Mouse (Mus musculus) intestine, postnatal 0 days (tissue): Measurements from ENCODE around the gene Drd3. TPM values are rescaled to one million over a fixed set of nuclear protein-coding genes. Genes with fewer than 3 reads are reported as not detected.

Source experiments
- ATAC-seq: fragments of 200-750 bp; cut with Nextera tagmentation; 2 replicates; pipeline ENCODE4 v1.8.0; 2017; ENCODE audit warnings: mild to moderate bottlenecking, moderate TSS enrichment, moderate library complexity
- H3K27ac ChIP-seq: fragments of 300-500 bp; sonication (generic); 2 replicates; pipeline ENCODE4 v1.5.1; 2014; ENCODE audit warnings: mild to moderate bottlenecking, low read depth, low read length, moderate library complexity
- H3K27me3 ChIP-seq: fragments of 300-500 bp; sonication (generic); replicated peaks from 2 replicates; pipeline ENCODE4 v1.6.1; 2014; ENCODE audit warnings: low read length, mixed read lengths; ENCODE audit not compliant: control insufficient read depth, insufficient read depth
- H3K36me3 ChIP-seq: fragments of 300-500 bp; sonication (generic); 2 replicates; pipeline ENCODE4 v1.6.1; 2014; ENCODE audit warnings: mild to moderate bottlenecking, moderate library complexity; ENCODE audit not compliant: control insufficient read depth, insufficient read depth
- H3K4me1 ChIP-seq: fragments of 300-500 bp; sonication (generic); replicated peaks from 2 replicates; pipeline ENCODE4 v1.6.1; 2014; ENCODE audit warnings: antibody characterized with exemption, low read length, mixed read lengths; ENCODE audit not compliant: control insufficient read depth, insufficient read depth
- H3K4me2 ChIP-seq: fragments of 300-500 bp; sonication (generic); replicated peaks from 2 replicates; pipeline ENCODE4 v1.6.1; 2014; ENCODE audit warnings: low read depth, mild to moderate bottlenecking, moderate library complexity
- H3K4me3 ChIP-seq: fragments of 300-500 bp; sonication (generic); 2 replicates; pipeline ENCODE4 v1.5.1; 2014; ENCODE audit warnings: low read depth, low read length
- H3K9ac ChIP-seq: fragments of 300-500 bp; sonication (generic); 2 replicates; pipeline ENCODE4 v1.6.1; 2014; ENCODE audit warnings: mild to moderate bottlenecking, low read depth, low read length
- H3K9me3 ChIP-seq: fragments of 300-500 bp; sonication (generic); 2 replicates; pipeline ENCODE4 v1.6.1; 2016; ENCODE audit warnings: mixed run types; ENCODE audit not compliant: control insufficient read depth
- CTCF ChIP-seq: sonication (generic); IDR thresholded peaks from 2 replicates; pipeline ENCODE4 v1.5.1; 2016; ENCODE audit warnings: low read depth, mild to moderate bottlenecking, control low read depth, antibody characterized with exemption, moderate library complexity
- WGBS: fragments of 180-500 bp; shearing (Covaris S2); extraction: QIAGEN DNeasy Blood & Tissue Kit; methylation state at CpG from one replicate; pipeline ENCODE4 v1.1.7; 2014; 5-methylcytosine and 5-hydroxymethylcytosine counted together
- polyA plus RNA-seq: library from polyadenylated mRNA; unstranded; fragments of >200 nt; fragmentation: Nextera tagmentation; extraction: Ambion mirVana; gene quantifications from 2 replicates; pipeline ENCODE4 v1.2.1, GENCODE M21; 2015

The Drd3 gene
- polyA plus RNA-seq, 1 experiment from 2014 or later, result not detected

- H3K4me1 ChIP-seq, result no peaks in the 10 kb centered on the region
- ATAC-seq, result no peak
- WGBS, result 79% methylated on average over 2 of the region's 2 CpGs
These were observed 12.9 kb upstream of the Drd3 start for GRCm38 (mm10) chr16:43740936-43741335.

GRCm38 (mm10) chr16:43748424-43748823, 5.4 kb upstream of the Drd3 start:
- Histone ChIP-seq H3K27ac (no peak overlapping the region), H3K9ac (no peak overlapping the region), H3K36me3 (no peaks in the 10 kb centered on the region), H3K27me3 (no peaks in the 10 kb centered on the region), H3K4me2 (no peak overlapping the region), H3K4me3 (no peak overlapping the region), H3K4me1 (no peaks in the 10 kb centered on the region), H3K9me3 (no peaks in the 10 kb centered on the region)
- TF ChIP-seq CTCF, result no peak
- WGBS, result 79% methylated on average over 2 of the region's 2 CpGs
- ATAC-seq, result no peak

More at GRCm38 (mm10) chr16:43740936-43741335, 12.9 kb upstream of the Drd3 start:
- Histone ChIP-seq H3K4me2 (no peak overlapping the region), H3K27ac (no peak overlapping the region), H3K9me3 (no peaks in the 10 kb centered on the region), H3K9ac (no peak overlapping the region), H3K27me3 (no peaks in the 10 kb centered on the region), H3K36me3 (no peaks in the 10 kb centered on the region), H3K4me3 (no peak overlapping the region)
- TF ChIP-seq CTCF, result no peak

GRCm38 (mm10) chr16:43752900-43753299, 926 bp upstream of the Drd3 start:
- H3K4me3 ChIP-seq, result no peak overlapping the region
- no peaks in the 10 kb centered on the region for H3K9me3 ChIP-seq
- no peaks in the 10 kb centered on the region for H3K27me3 ChIP-seq
- H3K36me3 ChIP-seq, result no peaks in the 10 kb centered on the region
- no peaks in the 10 kb centered on the region for H3K4me1 ChIP-seq
- no peak overlapping the region for H3K4me2 ChIP-seq
- H3K9ac ChIP-seq, result no peak overlapping the region
- TF ChIP-seq CTCF, result peak; percentile 24; the same call in 1 of the 2 replicates
- no peak overlapping the region for H3K27ac ChIP-seq
- 85% methylated on average over 8 of the region's 8 CpGs for WGBS
- ATAC-seq, result no peak

- no peak for ATAC-seq
- H3K9me3 ChIP-seq, result no peaks in the 10 kb centered on the region
- H3K27ac ChIP-seq, result no peak overlapping the region
- no peaks in the 10 kb centered on the region for H3K36me3 ChIP-seq
- H3K4me2 ChIP-seq, result no peak overlapping the region
- H3K9ac ChIP-seq, result no peak overlapping the region
- no peaks in the 10 kb centered on the region for H3K4me1 ChIP-seq
- H3K4me3 ChIP-seq, result no peak overlapping the region
- 59% methylated on average over 3 of the region's 3 CpGs for WGBS
- TF ChIP-seq CTCF, result no peak
- no peaks in the 10 kb centered on the region for H3K27me3 ChIP-seq
These were observed 18.5 kb downstream of the Drd3 start for GRCm38 (mm10) chr16:43772358-43772757.

DNA sequence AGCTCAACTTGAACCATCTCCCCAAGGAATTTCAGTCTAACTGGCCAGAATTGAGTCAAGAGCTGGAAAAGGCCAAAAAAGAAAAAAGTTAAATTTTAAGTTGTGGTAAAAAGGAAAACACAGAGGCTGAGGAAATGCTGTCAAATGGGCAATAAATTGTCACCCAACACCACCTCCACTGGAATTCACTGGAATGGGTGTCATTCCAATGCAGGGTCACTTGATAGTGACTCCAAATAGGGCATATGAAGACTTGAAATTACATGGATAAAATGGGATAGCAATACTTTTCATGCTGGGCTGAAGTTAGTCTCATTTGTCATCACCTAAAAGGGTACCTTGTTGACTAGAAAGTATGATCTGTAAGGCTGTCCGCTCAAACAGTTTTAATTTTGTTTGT, 18.9 kb downstream of the Drd3 start:
- H3K4me1 ChIP-seq, result no peaks in the 10 kb centered on the region
- TF ChIP-seq CTCF, result no peak
- H3K4me3 ChIP-seq, result no peak overlapping the region
- no peak overlapping the region for H3K27ac ChIP-seq
- WGBS, result 97% methylated on average over 1 of the region's 1 CpGs
- H3K36me3 ChIP-seq, result no peaks in the 10 kb centered on the region
- ATAC-seq, result no peak
- H3K9ac ChIP-seq, result no peak overlapping the region
- no peaks in the 10 kb centered on the region for H3K9me3 ChIP-seq
- H3K27me3 ChIP-seq, result no peaks in the 10 kb centered on the region
- H3K4me2 ChIP-seq, result no peak overlapping the region

DNA sequence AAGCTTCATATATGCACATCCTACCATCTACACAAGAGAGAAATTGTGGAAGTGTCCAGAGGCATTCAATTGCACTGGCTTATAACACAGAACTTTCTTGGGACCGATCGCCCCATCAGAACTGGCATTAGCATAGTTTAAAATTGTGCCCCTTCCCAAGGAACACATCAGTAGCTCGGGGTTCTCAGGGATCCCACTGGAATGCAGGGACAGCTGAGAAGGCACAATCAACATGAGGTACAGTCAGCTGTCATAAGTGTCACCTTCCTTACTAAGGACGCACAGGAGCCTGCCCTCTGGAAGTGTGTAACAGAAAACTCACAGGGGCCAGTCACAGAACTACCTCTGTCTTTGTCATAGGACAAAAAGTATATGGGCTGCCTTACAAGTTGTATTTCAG, 19.7 kb downstream of the Drd3 start:
- H3K4me3 ChIP-seq, result no peak overlapping the region
- no peak for TF ChIP-seq CTCF
- H3K9me3 ChIP-seq, result no peaks in the 10 kb centered on the region
- H3K4me2 ChIP-seq, result no peak overlapping the region
- H3K4me1 ChIP-seq, result no peaks in the 10 kb centered on the region
- WGBS, result 92% methylated on average over 4 of the region's 4 CpGs
- no peak overlapping the region for H3K27ac ChIP-seq
- H3K36me3 ChIP-seq, result no peaks in the 10 kb centered on the region
- H3K9ac ChIP-seq, result no peak overlapping the region
- no peak for ATAC-seq
- no peaks in the 10 kb centered on the region for H3K27me3 ChIP-seq

GRCm38 (mm10) chr16:43776886-43777285, 23.1 kb downstream of the Drd3 start:
- Histone ChIP-seq H3K9me3 (no peaks in the 10 kb centered on the region), H3K9ac (no peak overlapping the region), H3K36me3 (no peaks in the 10 kb centered on the region), H3K4me3 (no peak overlapping the region), H3K4me1 (no peaks in the 10 kb centered on the region), H3K27ac (no peak overlapping the region), H3K27me3 (no peaks in the 10 kb centered on the region), H3K4me2 (no peak overlapping the region)
- ATAC-seq, result no peak
- 89% methylated on average over 3 of the region's 3 CpGs for WGBS
- TF ChIP-seq CTCF, result no peak
